ENCODE assay signal across 8 mouse cellular contexts in genomic region chr4:108618586-108618985, GRCm38 (mm10). TPM values are rescaled to one million over a fixed set of nuclear protein-coding genes. Genes with fewer than 3 reads are reported as not detected.
DNase-seq lines count a peak whose midpoint lies in the region; ATAC-seq and TF ChIP-seq lines count a peak whose summit lies in the region.

No protein-coding gene starts in this region.

- H3K4me1 ChIP-seq in kidney, postnatal 0 days (replicated peaks; ENCODE audit: insufficient read depth, low read length), result peaks cover 6% of the 10 kb centered on the region; the same call in 1 of the 2 replicates
- H3K4me1 ChIP-seq in cortical plate, adult 2 months (ENCODE audit: control insufficient read depth, insufficient read depth, low read length), result peaks cover 5% of the 10 kb centered on the region; the same call in 1 of the 2 replicates
- peaks cover 16% of the 10 kb centered on the region for H3K4me1 ChIP-seq in hindbrain, embryonic 12.5 days
- no peaks in the 10 kb centered on the region for H3K4me1 ChIP-seq in midbrain, postnatal 0 days (ENCODE audit: insufficient read depth, low read length)

- 64% methylated on average over 4 of the region's 4 CpGs for WGBS in kidney, postnatal 0 days
- 65% methylated on average over 4 of the region's 4 CpGs for WGBS in hindbrain, embryonic 12.5 days
- 73% methylated on average over 4 of the region's 4 CpGs for WGBS in midbrain, postnatal 0 days

- H3K27me3 ChIP-seq in kidney, postnatal 0 days (ENCODE audit: insufficient read depth, low read length), result no peaks in the 10 kb centered on the region
- no peaks in the 10 kb centered on the region for H3K27me3 ChIP-seq in hindbrain, embryonic 12.5 days
- H3K27me3 ChIP-seq in midbrain, postnatal 0 days (ENCODE audit: insufficient read depth, low read length), result no peaks in the 10 kb centered on the region

- H3K4me2 ChIP-seq in kidney, postnatal 0 days (ENCODE audit: low read length), result peak overlapping the region; percentile 89
- peak overlapping the region; percentile 80 for H3K4me2 ChIP-seq in hindbrain, embryonic 12.5 days (replicated peaks)
- peak overlapping the region; percentile 70 for H3K4me2 ChIP-seq in midbrain, postnatal 0 days (ENCODE audit: low read depth, low read length, poor library complexity, severe bottlenecking)

- no peak for TF ChIP-seq POLR2A in cortical plate, adult 2 months (IDR thresholded peaks at IDR 0.05; ENCODE audit: extremely low read depth, insufficient read depth, low read length)

- peak overlapping the region; percentile 81; the same call in 1 of the 2 replicates for H3K4me3 ChIP-seq in kidney, postnatal 0 days (replicated peaks; ENCODE audit: low read depth, low read length)
- H3K4me3 ChIP-seq in cortical plate, adult 2 months (ENCODE audit: insufficient read depth, low read length), result peak overlapping the region; percentile 88; the same call in 1 of the 2 replicates
- H3K4me3 ChIP-seq in hindbrain, embryonic 12.5 days, result no peak overlapping the region
- peak overlapping the region; percentile 68; the same call in 1 of the 2 replicates for H3K4me3 ChIP-seq in midbrain, postnatal 0 days (ENCODE audit: low read depth, low read length)

- ATAC-seq in kidney, postnatal 0 days (replicated peaks; ENCODE audit: low FRiP score, low read depth), result no peak
- no peak for ATAC-seq in hindbrain, embryonic 12.5 days (ENCODE audit: low FRiP score)
- ATAC-seq in midbrain, postnatal 0 days (ENCODE audit: low FRiP score), result no peak

- H3K9me3 ChIP-seq in kidney, postnatal 0 days (replicated peaks; ENCODE audit: low read length), result no peaks in the 10 kb centered on the region
- H3K9me3 ChIP-seq in hindbrain, embryonic 12.5 days (replicated peaks), result no peaks in the 10 kb centered on the region
- no peaks in the 10 kb centered on the region for H3K9me3 ChIP-seq in midbrain, postnatal 0 days (ENCODE audit: low read length)

- H3K36me3 ChIP-seq in kidney, postnatal 0 days (ENCODE audit: insufficient read depth, low read length), result 0 out of 2 replicates have a peak, but pooled peaks cover 3% of the 10 kb centered on the region
- peaks cover 7% of the 10 kb centered on the region; the same call in 1 of the 2 replicates for H3K36me3 ChIP-seq in hindbrain, embryonic 12.5 days
- no peaks in the 10 kb centered on the region for H3K36me3 ChIP-seq in midbrain, postnatal 0 days (ENCODE audit: insufficient read depth, low read length)

- H3K27ac ChIP-seq in kidney, postnatal 0 days, result peak overlapping the region; percentile 92
- no peak overlapping the region for H3K27ac ChIP-seq in cortical plate, adult 2 months (ENCODE audit: insufficient read depth, low read length)
- no peak overlapping the region for H3K27ac ChIP-seq in hindbrain, embryonic 12.5 days
- peak overlapping the region; percentile 97 for H3K27ac ChIP-seq in midbrain, postnatal 0 days (ENCODE audit: low read depth, low read length)

- H3K9ac ChIP-seq in kidney, postnatal 0 days (ENCODE audit: low read depth, low read length), result peak overlapping the region; percentile 89; the same call in 1 of the 2 replicates
- peak overlapping the region; percentile 95 for H3K9ac ChIP-seq in hindbrain, embryonic 12.5 days
- H3K9ac ChIP-seq in midbrain, postnatal 0 days (replicated peaks; ENCODE audit: low read length, poor library complexity, severe bottlenecking), result peak overlapping the region; percentile 93

- no peak for DNase-seq in kidney, postnatal 0 days (ENCODE audit: low spot score)
- no peak for DNase-seq in kidney, postnatal 10 days
- no peak for DNase-seq in midbrain, postnatal 0 days (ENCODE audit: low spot score)
- no peak for DNase-seq in retina, embryonic 14.5 days (ENCODE audit: low spot score)
- no peak for DNase-seq in left cerebral cortex, adult 9 months (ENCODE audit: low spot score in 2 of 2)
- no peak for DNase-seq in ovary, postnatal 10 days (ENCODE audit: low spot score)

- no peak for TF ChIP-seq CTCF in kidney, postnatal 0 days (IDR thresholded peaks at IDR 0.05; ENCODE audit: low read depth)
- no peak for TF ChIP-seq CTCF in cortical plate, adult 2 months (IDR thresholded peaks at IDR 0.05; ENCODE audit: extremely low read depth, insufficient read depth, low read length)
- no peak for TF ChIP-seq CTCF in midbrain, postnatal 0 days (IDR thresholded peaks at IDR 0.05)

RNA-seq across cellular contexts. Expression of gene Cc2d1b, which starts 1.2 kb away (rescaled TPM):
- polyA plus RNA-seq in kidney, postnatal 0 days (2015; fragmentation: Nextera tagmentation; extraction: Ambion mirVana), result 28.7 and 29.8 TPM in 2 replicates
- 41.8 and 48.0 TPM in 2 replicates for polyA plus RNA-seq in cortical plate, adult 2 months (2012; rRNA removed)
- 24.7 and 29.7 TPM in 2 replicates for polyA plus RNA-seq in hindbrain, embryonic 12.5 days (2016; fragmentation: Nextera tagmentation; extraction: Ambion mirVana)
- 36.1 and 45.5 TPM in 2 replicates for total RNA-seq in midbrain, postnatal 0 days (2014; rRNA removed)
- polyA plus RNA-seq in midbrain, postnatal 0 days (2015; fragmentation: Nextera tagmentation; extraction: Ambion mirVana), result 19.9 and 20.2 TPM in 2 replicates

RNA-seq across cellular contexts. Expression of gene Orc1, which starts 39.4 kb away (rescaled TPM):
- 4.6 and 4.9 TPM in 2 replicates for polyA plus RNA-seq in kidney, postnatal 0 days (2015; fragmentation: Nextera tagmentation; extraction: Ambion mirVana)
- 0.15 and 0.21 TPM in 2 replicates for polyA plus RNA-seq in cortical plate, adult 2 months (2012; rRNA removed)
- polyA plus RNA-seq in hindbrain, embryonic 12.5 days (2016; fragmentation: Nextera tagmentation; extraction: Ambion mirVana), result 6.7 and 8.5 TPM in 2 replicates
- total RNA-seq in midbrain, postnatal 0 days (2014; rRNA removed), result 0.14 and 0.27 TPM in 2 replicates
- polyA plus RNA-seq in midbrain, postnatal 0 days (2015; fragmentation: Nextera tagmentation; extraction: Ambion mirVana), result 0.23 and 0.78 TPM in 2 replicates

RNA-seq across cellular contexts. Expression of gene Prpf38a, which starts 39.5 kb away (rescaled TPM):
- polyA plus RNA-seq in kidney, postnatal 0 days (2015; fragmentation: Nextera tagmentation; extraction: Ambion mirVana), result 66.6 and 68.2 TPM in 2 replicates
- polyA plus RNA-seq in cortical plate, adult 2 months (2012; rRNA removed), result 27.8 and 28.8 TPM in 2 replicates
- 91.8 and 94.5 TPM in 2 replicates for polyA plus RNA-seq in hindbrain, embryonic 12.5 days (2016; fragmentation: Nextera tagmentation; extraction: Ambion mirVana)
- 33.7 and 42.6 TPM in 2 replicates for total RNA-seq in midbrain, postnatal 0 days (2014; rRNA removed)
- polyA plus RNA-seq in midbrain, postnatal 0 days (2015; fragmentation: Nextera tagmentation; extraction: Ambion mirVana), result 57.4 and 60.9 TPM in 2 replicates

Comparison
In these comparisons a context has a peak if more than half of its experiments do, and no peak if none do; other contexts are left out.
1. H3K27ac ChIP-seq: peak in kidney, postnatal 0 days (single experiment) and midbrain, postnatal 0 days (single experiment); none in cortical plate, adult 2 months (single experiment) and hindbrain, embryonic 12.5 days (single experiment).
2. Peak in every context shown above with its lines, with median percentiles within 50 percentile points of each other: H3K4me2 ChIP-seq and H3K9ac ChIP-seq.